Mouse (Mus musculus): ENCODE data around the gene Sema3f.

DNA sequence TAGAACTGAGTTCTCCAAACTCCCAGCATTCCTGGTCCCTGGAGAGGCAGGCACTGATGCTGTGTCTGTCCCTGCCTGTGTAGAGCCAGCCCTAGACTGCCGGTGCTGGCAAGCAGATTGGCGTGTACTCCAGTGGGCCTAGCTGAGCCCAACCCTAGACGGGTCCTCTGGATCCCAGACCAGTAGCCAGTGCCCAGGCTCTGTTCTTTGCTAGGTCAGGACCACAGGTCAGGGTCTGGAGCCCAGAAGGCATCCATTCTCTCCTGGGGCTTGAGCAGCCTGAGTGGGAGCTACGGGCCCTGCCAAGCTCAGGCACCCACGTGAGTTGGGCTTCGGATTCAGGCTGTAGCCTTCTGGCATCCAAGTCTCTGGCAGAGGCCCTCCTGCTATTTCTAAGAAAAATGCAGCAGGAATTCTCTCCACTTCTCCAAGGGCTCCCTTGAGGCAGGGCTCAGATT, 10.1 kb downstream of the Sema3f start:
- TF ChIP-seq CTCF (IDR thresholded peaks at IDR 0.05; ENCODE audit: borderline replicate concordance, insufficient read depth, low read depth, low read length) (no peak), POLR2A (IDR thresholded peaks at IDR 0.05; ENCODE audit: borderline replicate concordance, insufficient read depth, low read length) (no peak)
